Mouse (Mus musculus) MEL (cell line): ENCODE data around the gene Sprr1a. TPM values are rescaled to one million over a fixed set of nuclear protein-coding genes. Genes with fewer than 3 reads are reported as not detected.

Source experiments
- DNase-seq: peaks from one replicate; pipeline ENCODE4 v3.0.0; 2011; ENCODE audit warnings: low read depth, low spot score
- H3K27ac ChIP-seq: 2 replicates; pipeline ENCODE4 v1.5.1; 2012; ENCODE audit warnings: low read depth, mild to moderate bottlenecking, control low read depth, low read length, moderate library complexity; ENCODE audit not compliant: control insufficient read depth
- H3K27me3 ChIP-seq, 2 experiments: fragments of 150-350 bp in 1 of 2; sonication (generic) in 1 of 2; 2 replicates each; pipeline ENCODE4 v1.6.1; 2012; ENCODE audit warnings: low read length in 2 of 2, mild to moderate bottlenecking in 2 of 2, improper control_type of control experiment in 1 of 2, moderate library complexity in 1 of 2; ENCODE audit not compliant: insufficient read depth in 2 of 2, control insufficient read depth in 1 of 2
- H3K36me3 ChIP-seq, 2 experiments: 2 replicates each; pipeline ENCODE4 v1.6.1; 2012 to 2014; ENCODE audit warnings: low read length in 2 of 2, improper control_type of control experiment in 1 of 2, inconsistent platforms in 1 of 2, mild to moderate bottlenecking in 1 of 2; ENCODE audit not compliant: insufficient read depth in 2 of 2, control insufficient read depth in 1 of 2
- H3K4me1 ChIP-seq, 2 experiments: fragments of 150-350 bp in 1 of 2; sonication (generic) in 1 of 2; 2 replicates each; pipeline ENCODE4 v1.6.1; 2012; ENCODE audit warnings: low read length in 2 of 2, improper control_type of control experiment in 1 of 2, mild to moderate bottlenecking in 1 of 2; ENCODE audit not compliant: insufficient read depth in 2 of 2, control insufficient read depth in 1 of 2
- H3K4me3 ChIP-seq, 2 experiments: fragments of 150-350 bp in 1 of 2; sonication (generic) in 1 of 2; 2 replicates each; pipeline ENCODE4 v1.5.1; 2012; ENCODE audit warnings: low read depth in 2 of 2, low read length in 2 of 2, mild to moderate bottlenecking in 2 of 2, moderate library complexity in 2 of 2, control low read depth in 1 of 2, improper control_type of control experiment in 1 of 2; ENCODE audit not compliant: control insufficient read depth in 1 of 2, insufficient read depth in 1 of 2
- H3K79me2 ChIP-seq: 2 replicates; pipeline ENCODE4 v1.6.1; 2012; ENCODE audit warnings: mild to moderate bottlenecking, low read length, moderate library complexity; ENCODE audit not compliant: control insufficient read depth, poor library complexity, insufficient read depth
- H3K9ac ChIP-seq: 2 replicates; pipeline ENCODE4 v1.6.1; 2012; ENCODE audit warnings: low read depth, mild to moderate bottlenecking, control low read depth, low read length, moderate library complexity; ENCODE audit not compliant: control insufficient read depth, poor library complexity, severe bottlenecking
- H3K9me3 ChIP-seq: fragments of 150-350 bp; sonication (generic); replicated peaks from 2 replicates; pipeline ENCODE4 v1.6.1; 2012; ENCODE audit warnings: mild to moderate bottlenecking, low read length, improper control_type of control experiment, moderate library complexity; ENCODE audit not compliant: insufficient read depth
- CHD1 ChIP-seq: IDR thresholded peaks from 2 replicates; pipeline ENCODE4 v1.6.1; 2012; ENCODE audit warnings: low read depth, mild to moderate bottlenecking, inconsistent platforms, low read length, improper control_type of control experiment
- E2F4 ChIP-seq: IDR thresholded peaks from 2 replicates; pipeline ENCODE4 v1.6.1; 2011; ENCODE audit warnings: low read depth, low read length, improper control_type of control experiment, borderline replicate concordance
- EP300 ChIP-seq, 2 experiments: IDR thresholded peaks; 2 replicates each; pipeline ENCODE4 v1.6.1; 2011; ENCODE audit warnings: improper control_type of control experiment in 2 of 2, low read length in 2 of 2, low read depth in 1 of 2, mild to moderate bottlenecking in 1 of 2
- MAZ ChIP-seq: IDR thresholded peaks from 2 replicates; pipeline ENCODE4 v1.6.1; 2012; ENCODE audit warnings: low read depth, mild to moderate bottlenecking, inconsistent platforms, low read length, improper control_type of control experiment
- MXI1 ChIP-seq: IDR thresholded peaks from 2 replicates; pipeline ENCODE4 v1.6.1; 2011; ENCODE audit warnings: mild to moderate bottlenecking, low read depth, low read length, improper control_type of control experiment
- SIN3A ChIP-seq: IDR thresholded peaks from 2 replicates; pipeline ENCODE4 v1.6.1; 2012; ENCODE audit warnings: low read length, improper control_type of control experiment, inconsistent platforms
- ZMIZ1 ChIP-seq: IDR thresholded peaks from 2 replicates; pipeline ENCODE4 v1.6.1; 2012; ENCODE audit warnings: low read depth, mild to moderate bottlenecking, inconsistent platforms, low read length, improper control_type of control experiment, moderate library complexity
- ZNF384 ChIP-seq: IDR thresholded peaks from 2 replicates; pipeline ENCODE4 v1.6.1; 2012; ENCODE audit warnings: low read depth, mild to moderate bottlenecking, inconsistent platforms, low read length, improper control_type of control experiment
- polyA plus RNA-seq, 2 experiments: library from polyadenylated mRNA; stranded (reverse) in 1 of 2; unstranded in 1 of 2; fragments of >175 nt in 1 of 2; fragments of >200 nt in 1 of 2; gene quantifications; 2 replicates each; pipeline versions ENCODE4 v1.2.1 to v1.2.4; 2012; ENCODE audit warnings: low replicate concordance in 2 of 2, low read depth in 1 of 2; ENCODE audit not compliant: insufficient read length in 2 of 2, insufficient read depth in 1 of 2, missing spikeins in 1 of 2
- total RNA-seq: library from RNA; depleted of rRNA; stranded (reverse); fragments of 300-350 nt; gene quantifications from 2 replicates; pipeline ENCODE4 v1.2.3, GENCODE M21; 2012; rRNA removed

Sprr1a gene
- total and polyA plus RNA-seq, 3 experiments: not detected

- no peaks in the 10 kb centered on the region for H3K4me1 ChIP-seq
- H3K79me2 ChIP-seq: no peaks in the 10 kb centered on the region
- no peaks in the 10 kb centered on the region for H3K9me3 ChIP-seq
- TF ChIP-seq SIN3A (no peak), EP300 (IDR thresholded peaks at IDR 0.05; ENCODE audit: low read depth in 1 of 2, low read length in 2 of 2) (no peak), ZNF384 (no peak), ZMIZ1 (no peak), MXI1 (no peak), MAZ (no peak), CHD1 (no peak), E2F4 (no peak)
- no peak within 1 kb of the TSS for H3K4me3 ChIP-seq
- H3K36me3 ChIP-seq: no peaks in the 10 kb centered on the region
- H3K27me3 ChIP-seq: no peaks in the 10 kb centered on the region
- no peak within 1 kb of the TSS for H3K9ac ChIP-seq
- DNase-seq: no peak
- no peak within 1 kb of the TSS for H3K27ac ChIP-seq
Observed at GRCm38 (mm10) chr3:92438689-92439088, 47.0 kb downstream of the Sprr1a start, which contains the start of gene Sprr1b. Sprr1b (minus strand) TSS chr3:92438789.

Other genes with a start within 250 kb of the Sprr1a start
- not detected in 2 replicates for gene Sprr2a3, start 200.5 kb downstream of the Sprr1a start, total RNA-seq
- gene Sprr2a3, start 200.5 kb downstream of the Sprr1a start, polyA plus RNA-seq: not detected
- not detected in 2 replicates for gene Sprr2b, start 169.3 kb downstream of the Sprr1a start, total RNA-seq
- gene Sprr2b, start 169.3 kb downstream of the Sprr1a start, polyA plus RNA-seq: not detected
- gene Sprr2d, start 146.8 kb downstream of the Sprr1a start, total RNA-seq: not detected in 2 replicates
- gene Sprr2d, start 146.8 kb downstream of the Sprr1a start, polyA plus RNA-seq: not detected
- not detected in 2 replicates for gene Sprr2e, start 133.8 kb downstream of the Sprr1a start, total RNA-seq
- gene Sprr2e, start 133.8 kb downstream of the Sprr1a start, polyA plus RNA-seq: not detected
- not detected in 2 replicates for gene Sprr2f, start 120.7 kb downstream of the Sprr1a start, total RNA-seq
- gene Sprr2f, start 120.7 kb downstream of the Sprr1a start, polyA plus RNA-seq: not detected
- gene Sprr2h, start 100.2 kb downstream of the Sprr1a start, total RNA-seq: not detected in 2 replicates
- not detected for gene Sprr2h, start 100.2 kb downstream of the Sprr1a start, polyA plus RNA-seq
- gene Sprr2i, start 77.9 kb downstream of the Sprr1a start, total RNA-seq: not detected in 2 replicates
- not detected for gene Sprr2i, start 77.9 kb downstream of the Sprr1a start, polyA plus RNA-seq
- not detected in 2 replicates for gene Sprr2j-ps, start 67.8 kb downstream of the Sprr1a start, total RNA-seq
- not detected for gene Sprr2j-ps, start 67.8 kb downstream of the Sprr1a start, polyA plus RNA-seq
- gene Gm9774, start 56.5 kb downstream of the Sprr1a start, total RNA-seq: 17.4 and 26.0 TPM in 2 replicates
- 100 to 1,000 TPM; 107 to 140 TPM for gene Gm9774, start 56.5 kb downstream of the Sprr1a start, polyA plus RNA-seq
- gene Sprr2k, start 53.3 kb downstream of the Sprr1a start, total RNA-seq: not detected in 2 replicates
- gene Sprr2k, start 53.3 kb downstream of the Sprr1a start, polyA plus RNA-seq: not detected
- not detected in 2 replicates for gene Sprr1b, start 47.1 kb downstream of the Sprr1a start, total RNA-seq
- not detected for gene Sprr1b, start 47.1 kb downstream of the Sprr1a start, polyA plus RNA-seq
- gene Sprr3, start 27.2 kb downstream of the Sprr1a start, total RNA-seq: not detected in 2 replicates
- not detected for gene Sprr3, start 27.2 kb downstream of the Sprr1a start, polyA plus RNA-seq
- gene Sprr4, start 14.6 kb upstream of the Sprr1a start, total RNA-seq: not detected in 2 replicates
- gene Sprr4, start 14.6 kb upstream of the Sprr1a start, polyA plus RNA-seq: not detected
- gene 2310046K23Rik, start 48.6 kb upstream of the Sprr1a start, total RNA-seq: not detected in 2 replicates
- not detected for gene 2310046K23Rik, start 48.6 kb upstream of the Sprr1a start, polyA plus RNA-seq
- not detected in 2 replicates for gene Ivl, start 87.8 kb upstream of the Sprr1a start, total RNA-seq
- not detected for gene Ivl, start 87.8 kb upstream of the Sprr1a start, polyA plus RNA-seq
- gene Smcp, start 103.1 kb upstream of the Sprr1a start, total RNA-seq: not detected in 2 replicates
- gene Smcp, start 103.1 kb upstream of the Sprr1a start, polyA plus RNA-seq: not detected
- not detected in 2 replicates for gene 2210017I01Rik, start 121.6 kb upstream of the Sprr1a start, total RNA-seq
- not detected for gene 2210017I01Rik, start 121.6 kb upstream of the Sprr1a start, polyA plus RNA-seq
- not detected in 2 replicates for gene Lce6a, start 135.8 kb upstream of the Sprr1a start, total RNA-seq
- not detected for gene Lce6a, start 135.8 kb upstream of the Sprr1a start, polyA plus RNA-seq
- not detected in 2 replicates for gene Lce1a1, start 162.4 kb upstream of the Sprr1a start, total RNA-seq
- gene Lce1a1, start 162.4 kb upstream of the Sprr1a start, polyA plus RNA-seq: not detected
- not detected in 2 replicates for gene Lce1b, start 171.0 kb upstream of the Sprr1a start, total RNA-seq
- gene Lce1b, start 171.0 kb upstream of the Sprr1a start, polyA plus RNA-seq: not detected
- gene Lce1a2, start 184.4 kb upstream of the Sprr1a start, total RNA-seq: not detected in 2 replicates
- gene Lce1a2, start 184.4 kb upstream of the Sprr1a start, polyA plus RNA-seq: not detected
- gene Lce1c, start 193.4 kb upstream of the Sprr1a start, total RNA-seq: not detected in 2 replicates
- gene Lce1c, start 193.4 kb upstream of the Sprr1a start, polyA plus RNA-seq: not detected
- gene Lce1d, start 201.3 kb upstream of the Sprr1a start, total RNA-seq: not detected in 2 replicates
- gene Lce1d, start 201.3 kb upstream of the Sprr1a start, polyA plus RNA-seq: not detected
- not detected in 2 replicates for gene Lce1e, start 223.2 kb upstream of the Sprr1a start, total RNA-seq
- gene Lce1e, start 223.2 kb upstream of the Sprr1a start, polyA plus RNA-seq: not detected
- gene Lce1f, start 234.5 kb upstream of the Sprr1a start, total RNA-seq: not detected in 2 replicates
- gene Lce1f, start 234.5 kb upstream of the Sprr1a start, polyA plus RNA-seq: not detected